Comparison of ENCODE assay signal across 27 mouse cellular contexts in genomic region chr6:141071507-141071906, GRCm38 (mm10).
"Had no signal": no experiment of that assay in that cellular context is flagged by ENCODE, and none has a peak within 500 bp of the region (broad histone marks: within the 10 kb centered on the region; RNA-seq: fewer than 3 reads in every experiment).

No protein-coding gene starts in this region.

- H3K4me3 ChIP-seq: heart, adult 2 months; heart, embryonic 13.5 days; heart, embryonic 15.5 days; hindbrain, embryonic 13.5 days; intestine, embryonic 15.5 days; kidney, embryonic 15.5 days; limb, embryonic 13.5 days; limb, embryonic 15.5 days; liver, embryonic 12.5 days had no signal

- H3K9me3 ChIP-seq: heart, embryonic 13.5 days; heart, embryonic 15.5 days; hindbrain, embryonic 13.5 days; intestine, embryonic 15.5 days; kidney, embryonic 15.5 days; limb, embryonic 13.5 days; limb, embryonic 15.5 days; liver, embryonic 12.5 days had no signal

- H3K36me3 ChIP-seq: heart, embryonic 13.5 days; heart, embryonic 15.5 days; hindbrain, embryonic 13.5 days; intestine, embryonic 15.5 days; kidney, embryonic 15.5 days; limb, embryonic 13.5 days; limb, embryonic 15.5 days; liver, embryonic 12.5 days had no signal

- ATAC-seq: hindbrain, embryonic 16.5 days; inflammation-experienced regulatory T-cells, adult 6 months; intestine, embryonic 15.5 days; liver, embryonic 12.5 days had no signal

- H3K4me2 ChIP-seq: heart, embryonic 11.5 days; heart, embryonic 13.5 days; heart, embryonic 15.5 days; hindbrain, embryonic 13.5 days; intestine, embryonic 15.5 days; kidney, embryonic 15.5 days; limb, embryonic 13.5 days; limb, embryonic 15.5 days; liver, embryonic 12.5 days had no signal

- H3K9ac ChIP-seq: heart, embryonic 13.5 days; heart, embryonic 15.5 days; hindbrain, embryonic 13.5 days; intestine, embryonic 15.5 days; kidney, embryonic 15.5 days; limb, embryonic 13.5 days; limb, embryonic 15.5 days; liver, embryonic 12.5 days; liver, embryonic 14.5 days had no signal

- DNase-seq: gastrocnemius, postnatal 14 days; gastrocnemius, postnatal 36 days; heart, adult 11 months; heart, adult 2 months; heart, postnatal 14 days; heart, postnatal 36 days; kidney, adult 11 months; kidney, adult 2 months; kidney, adult 9 months; kidney, postnatal 14 days; kidney, postnatal 36 days; layer of hippocampus, adult 9-11 months; layer of hippocampus, postnatal 36 days; left cerebral cortex, postnatal 4 days had no signal

- H3K27ac ChIP-seq: heart, adult 2 months; heart, embryonic 13.5 days; heart, embryonic 15.5 days; hindbrain, embryonic 13.5 days; intestine, embryonic 15.5 days; kidney, embryonic 15.5 days; kidney, postnatal 0 days; limb, embryonic 13.5 days; limb, embryonic 15.5 days; liver, embryonic 12.5 days; liver, embryonic 14.5 days had no signal

- H3K27me3 ChIP-seq: heart, embryonic 13.5 days; heart, embryonic 15.5 days; hindbrain, embryonic 13.5 days; intestine, embryonic 15.5 days; kidney, embryonic 15.5 days; limb, embryonic 13.5 days; limb, embryonic 15.5 days; liver, embryonic 12.5 days had no signal

- H3K4me1 ChIP-seq: heart, embryonic 13.5 days; heart, embryonic 15.5 days; hindbrain, embryonic 13.5 days; intestine, embryonic 15.5 days; kidney, embryonic 15.5 days; limb, embryonic 13.5 days; limb, embryonic 15.5 days; liver, embryonic 12.5 days had no signal
